Mouse (Mus musculus): Measurements from ENCODE around the gene Zfp385a.

Gene Zfp385a

GRCm38 (mm10) chr15:103363809-103364208, 23.9 kb upstream of the Zfp385a start:
- no peak for DNase-seq (ENCODE audit: low spot score in 2 of 2)

GRCm38 (mm10) chr15:103362950-103363349, 23.1 kb upstream of the Zfp385a start:
- no peak for DNase-seq (ENCODE audit: low spot score in 2 of 2)

DNA sequence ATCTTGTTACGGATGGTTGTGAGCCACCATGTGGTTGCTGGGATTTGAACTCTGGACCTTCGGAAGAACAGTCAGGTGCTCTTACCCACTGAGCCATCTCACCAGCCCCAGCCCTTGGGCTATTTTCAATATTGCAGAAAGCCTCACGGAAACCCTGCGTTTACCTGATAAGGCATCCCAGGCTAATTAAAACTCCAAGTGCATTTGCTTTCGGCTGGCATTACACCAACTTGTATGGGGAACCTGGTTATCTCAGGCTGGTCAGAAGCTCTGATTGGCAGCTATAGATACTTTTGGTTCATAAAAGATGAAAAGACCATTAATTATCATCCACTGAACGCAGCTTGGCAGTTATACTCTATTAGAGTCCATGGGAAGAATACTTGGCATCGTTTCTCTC, 22.4 kb upstream of the Zfp385a start:
- no peak for DNase-seq (ENCODE audit: low spot score in 2 of 2)

- peak; percentile 60 to 74 for DNase-seq (ENCODE audit: low spot score in 2 of 2)
These were observed 21.4 kb upstream of the Zfp385a start for GRCm38 (mm10) chr15:103361269-103361668.

- DNase-seq (ENCODE audit: low spot score in 2 of 2): no peak
These were observed 20.1 kb upstream of the Zfp385a start for GRCm38 (mm10) chr15:103359869-103360602.

GRCm38 (mm10) chr15:103359122-103359510, 19.2 kb upstream of the Zfp385a start:
- no peak for DNase-seq (ENCODE audit: low spot score in 2 of 2)

GRCm38 (mm10) chr15:103358278-103359121, 18.6 kb upstream of the Zfp385a start:
- DNase-seq (ENCODE audit: low spot score in 2 of 2): no peak

GRCm38 (mm10) chr15:103357817-103358216, 17.9 kb upstream of the Zfp385a start:
- no peak for DNase-seq (ENCODE audit: low spot score in 2 of 2)

DNA sequence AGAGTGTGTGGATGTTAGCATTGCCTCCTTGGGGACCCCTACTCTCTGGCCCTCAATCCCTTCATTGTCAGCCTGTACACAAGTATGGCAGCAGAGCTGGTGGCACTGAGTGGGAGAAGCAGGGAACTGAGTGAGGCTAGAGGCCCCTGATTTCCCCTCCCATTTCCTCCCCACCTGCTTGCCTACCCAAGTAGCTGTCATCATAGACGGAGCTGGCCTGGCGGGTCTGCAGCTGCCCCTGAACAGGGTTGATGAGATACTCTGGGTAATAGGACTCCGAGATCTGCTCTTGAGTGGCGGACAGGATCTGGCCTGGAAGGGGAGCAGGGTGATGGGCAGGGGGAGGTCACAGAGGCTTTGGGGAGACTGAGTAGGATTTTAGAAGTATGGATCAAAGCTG, 16.2 kb upstream of the Zfp385a start:
- no peak for DNase-seq (ENCODE audit: low spot score in 2 of 2)

DNA sequence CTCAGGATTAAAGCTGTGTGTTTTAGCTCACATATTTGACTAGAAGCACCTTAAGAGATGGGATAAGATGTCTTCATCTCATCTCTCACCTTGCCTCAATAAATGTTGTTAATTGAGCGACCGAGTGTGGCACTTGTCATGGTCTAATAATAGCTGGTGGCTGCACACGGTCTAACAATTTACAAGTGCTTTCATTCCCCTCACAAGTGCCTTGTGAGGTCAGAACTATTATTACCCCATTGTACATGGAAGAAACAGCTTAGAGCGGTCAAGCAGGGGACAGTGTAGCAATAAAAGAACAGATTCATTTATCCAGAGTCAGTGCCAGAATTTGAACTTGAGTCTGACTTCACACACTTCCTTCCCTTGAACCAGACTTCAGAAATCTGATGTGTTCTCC, 15.5 kb upstream of the Zfp385a start:
- DNase-seq (ENCODE audit: low spot score in 2 of 2): no peak

DNA sequence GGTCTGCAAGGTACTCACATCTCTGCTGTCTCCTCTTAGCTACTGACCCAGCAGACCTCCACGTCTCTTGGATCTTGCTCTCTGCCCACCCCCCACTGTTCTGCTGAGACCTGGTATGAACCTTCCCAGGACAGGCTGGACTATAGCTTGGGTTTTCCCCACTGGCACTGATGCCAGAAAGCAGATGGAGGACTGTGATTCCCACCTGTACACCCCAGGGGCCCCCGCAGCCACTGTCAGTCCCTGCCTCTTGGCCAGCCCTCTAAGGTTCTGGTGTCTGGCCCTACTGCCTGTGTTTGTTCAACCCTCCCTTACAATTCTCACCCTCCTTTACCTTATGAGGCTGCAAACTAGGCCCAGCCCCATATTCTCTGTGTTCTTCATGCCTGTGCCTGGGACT, 14.8 kb upstream of the Zfp385a start:
- DNase-seq (ENCODE audit: low spot score in 2 of 2): no peak

DNA sequence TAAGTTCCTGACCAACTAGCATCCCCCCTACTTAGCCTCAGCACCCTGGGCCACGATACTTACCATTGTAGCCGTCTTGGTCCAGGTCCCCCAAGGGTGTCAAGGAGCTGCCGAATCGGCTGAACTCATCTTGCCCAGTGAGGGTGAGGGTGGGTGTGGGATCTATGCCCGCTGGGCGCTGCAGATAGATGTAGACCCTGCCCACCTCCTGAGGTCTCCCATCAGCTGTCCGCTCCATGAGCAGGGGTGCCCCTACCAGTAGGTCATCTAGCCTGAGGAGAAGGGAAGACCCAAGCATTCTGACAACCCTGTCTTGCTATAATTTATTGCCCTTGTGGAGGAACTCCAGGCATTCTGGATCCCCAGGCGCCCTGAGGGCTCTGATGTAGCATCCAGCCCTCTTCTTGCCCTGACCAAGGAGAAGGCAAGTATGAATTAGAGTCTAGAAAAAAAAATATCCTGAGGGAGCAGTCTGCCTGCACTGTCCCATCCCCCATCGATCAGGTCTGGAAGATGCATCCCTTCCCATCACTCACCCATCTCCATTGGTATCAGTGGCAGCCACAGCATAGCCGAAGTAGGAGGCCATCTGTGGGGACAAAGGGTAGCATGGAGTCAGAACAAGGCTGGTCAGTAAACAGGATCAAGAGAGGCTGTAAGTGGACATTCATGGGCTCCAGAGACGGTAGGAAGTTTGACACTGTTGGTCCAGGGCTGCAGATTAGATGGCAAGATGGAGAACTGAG, 13.8 kb upstream of the Zfp385a start:
- no peak for DNase-seq (ENCODE audit: low spot score in 2 of 2)

GRCm38 (mm10) chr15:103352856-103353255, 13.0 kb upstream of the Zfp385a start:
- peak; percentile 45 to 50 for DNase-seq (ENCODE audit: low spot score in 2 of 2)

- DNase-seq (ENCODE audit: low spot score in 2 of 2): peak; percentile 48 to 70
These were observed 7.4 kb upstream of the Zfp385a start for GRCm38 (mm10) chr15:103347275-103347684.

GRCm38 (mm10) chr15:103345789-103346188, 5.9 kb upstream of the Zfp385a start:
- DNase-seq (ENCODE audit: low spot score in 2 of 2): no peak

- DNase-seq (ENCODE audit: low spot score in 2 of 2): no peak
These were observed 3.7 kb upstream of the Zfp385a start for GRCm38 (mm10) chr15:103343556-103343955.

- no peak for DNase-seq (ENCODE audit: low spot score in 2 of 2)
These were observed 3.1 kb upstream of the Zfp385a start for GRCm38 (mm10) chr15:103343008-103343407.

DNA sequence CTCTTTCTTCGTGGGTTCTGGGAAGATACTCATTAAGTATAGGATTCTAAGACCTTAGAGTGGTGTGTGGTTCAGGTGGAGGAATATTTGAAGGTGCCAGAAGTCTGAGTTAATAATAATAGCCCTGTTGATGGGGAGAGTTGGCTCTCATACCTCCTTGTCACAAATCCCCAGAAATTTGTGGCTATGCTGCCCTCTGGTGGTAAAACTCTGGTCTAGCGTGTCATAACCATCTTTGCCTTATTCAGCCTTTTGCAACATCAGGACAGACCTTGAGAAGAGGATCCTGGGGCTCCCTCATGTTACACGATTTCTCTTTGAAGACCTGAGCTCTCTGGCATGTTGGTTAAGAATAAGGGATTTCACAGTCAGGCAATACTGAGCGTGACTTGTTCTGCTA, 2.5 kb upstream of the Zfp385a start:
- peak; percentile 65 to 83 for DNase-seq (ENCODE audit: low spot score in 2 of 2)

- no peak for DNase-seq (ENCODE audit: low spot score in 2 of 2)
These were observed 1.7 kb upstream of the Zfp385a start for GRCm38 (mm10) chr15:103341547-103341946.

DNA sequence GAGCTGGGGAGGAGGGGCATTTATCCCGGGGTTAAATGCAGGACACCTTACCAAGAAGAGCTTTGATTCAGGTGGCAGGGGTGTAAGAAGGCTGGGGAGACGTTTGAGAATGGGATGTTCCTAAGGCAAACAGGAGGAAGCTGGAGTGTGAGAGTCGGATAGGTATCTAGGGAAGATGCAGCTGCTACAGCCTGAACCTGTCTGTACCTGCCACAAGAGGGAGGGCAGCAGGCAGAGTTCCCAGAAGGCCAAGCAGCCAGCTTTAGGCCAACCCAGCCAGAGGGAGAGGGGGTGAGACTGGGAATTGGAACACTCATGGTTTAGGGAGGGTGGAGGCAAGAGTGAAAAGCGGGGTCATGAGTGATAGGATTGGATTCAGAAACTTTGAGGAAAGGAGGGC, 893 bp upstream of the Zfp385a start:
- DNase-seq (ENCODE audit: low spot score in 2 of 2): no peak

DNA sequence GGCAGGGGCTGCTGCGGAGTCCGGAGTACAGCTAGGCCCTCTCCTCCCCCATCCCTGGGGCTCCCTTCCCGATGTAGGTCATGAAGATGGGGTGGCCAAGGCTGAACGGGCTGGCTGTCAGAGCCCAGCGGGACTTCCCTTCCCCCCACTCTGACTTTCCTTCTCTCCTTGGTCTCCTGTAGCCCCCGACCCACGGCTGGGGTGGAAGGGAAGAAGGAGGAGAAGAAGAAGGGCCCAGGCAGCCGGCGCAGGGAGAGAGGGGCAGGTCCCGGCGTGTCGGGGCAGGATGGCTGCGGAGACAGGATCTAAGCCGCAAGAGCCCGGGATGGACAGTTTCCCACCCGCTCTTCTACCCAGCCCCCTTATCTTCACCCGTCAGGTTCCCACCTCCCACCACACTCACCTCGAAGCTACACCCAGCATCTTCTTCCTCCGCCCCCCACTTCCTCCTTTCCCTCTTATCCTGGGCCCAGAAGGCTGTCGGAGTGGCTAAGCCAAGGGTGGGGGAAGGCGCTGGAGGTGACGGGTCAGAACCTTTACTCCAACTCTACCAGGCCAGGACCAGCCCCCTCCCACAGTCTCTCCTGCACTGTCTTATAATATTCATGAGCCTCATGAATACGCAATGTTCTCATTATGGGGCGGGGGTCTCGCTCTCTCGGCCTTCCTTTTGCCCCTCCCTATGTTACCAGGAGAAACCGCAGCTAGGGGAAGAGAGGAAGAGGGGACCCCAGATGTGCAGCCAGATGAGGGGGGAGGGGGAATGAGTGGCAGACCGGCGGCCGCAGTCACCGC, 530 bp downstream of the Zfp385a start:
- DNase-seq (ENCODE audit: low spot score in 2 of 2): no peak

DNA sequence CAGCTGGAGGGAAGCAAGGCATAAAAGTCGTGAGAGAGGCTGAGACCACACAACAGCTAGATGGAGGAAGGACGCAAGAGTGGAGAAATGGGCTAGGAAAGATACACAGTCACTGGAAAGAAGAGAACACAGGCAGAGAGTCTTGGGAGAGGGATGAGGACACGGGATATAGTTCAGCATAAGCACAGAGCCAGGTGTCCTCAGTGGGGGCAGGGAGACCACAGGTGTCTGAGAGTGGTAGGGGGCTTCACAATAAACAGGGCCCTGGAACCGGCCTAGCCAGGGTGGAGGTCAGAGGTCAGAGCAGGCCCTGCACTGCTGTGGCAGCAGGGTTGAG, 1.1 kb downstream of the Zfp385a start:
- no peak for DNase-seq (ENCODE audit: low spot score in 2 of 2)

All from natural killer cell, adult 2 months (primary cell).